Mouse (Mus musculus) ovary, postnatal 36 days (tissue): ENCODE measurements around the gene Tmpo.
"Not testable (repeated sequence)": the region's sequence is repeated elsewhere in the genome, so short reads cannot be mapped to it uniquely, and the experiment has no call there.

Source experiments
- DNase-seq: peaks from one replicate; pipeline ENCODE4 v3.0.0; 2022; ENCODE audit warnings: low spot score, mixed read lengths

The Tmpo gene

GRCm38 (mm10) chr10:91184893-91185292, 3.8 kb upstream of the Tmpo start:
- DNase-seq, result not testable (repeated sequence)

- DNase-seq, result peak; percentile 19
These were observed 2.2 kb upstream of the Tmpo start for GRCm38 (mm10) chr10:91183316-91183715.

- no peak for DNase-seq
These were observed 1.3 kb upstream of the Tmpo start for GRCm38 (mm10) chr10:91182291-91182990.

- DNase-seq, result peak; percentile 100
These were observed 560 bp upstream of the Tmpo start for GRCm38 (mm10) chr10:91181461-91182288.

GRCm38 (mm10) chr10:91180301-91180700, 814 bp downstream of the Tmpo start:
- no peak for DNase-seq

- no peak for DNase-seq
These were observed 1.3 kb downstream of the Tmpo start for GRCm38 (mm10) chr10:91179834-91180233.

GRCm38 (mm10) chr10:91177201-91177600, 3.9 kb downstream of the Tmpo start:
- DNase-seq, result no peak

- no peak for DNase-seq
These were observed 8.6 kb downstream of the Tmpo start for GRCm38 (mm10) chr10:91172329-91173100.

GRCm38 (mm10) chr10:91171455-91172328, 9.4 kb downstream of the Tmpo start:
- DNase-seq, result peak; percentile 97

GRCm38 (mm10) chr10:91171041-91171440, 10.1 kb downstream of the Tmpo start:
- no peak for DNase-seq

- DNase-seq, result peak; percentile 84
These were observed 10.8 kb downstream of the Tmpo start for GRCm38 (mm10) chr10:91170143-91170941.

GRCm38 (mm10) chr10:91169414-91170065, 11.6 kb downstream of the Tmpo start:
- no peak for DNase-seq

- no peak for DNase-seq
These were observed 13.8 kb downstream of the Tmpo start for GRCm38 (mm10) chr10:91167352-91167751.

- peak; percentile 31 for DNase-seq
These were observed 14.2 kb downstream of the Tmpo start for GRCm38 (mm10) chr10:91166890-91167289.

- no peak for DNase-seq
These were observed 15.3 kb downstream of the Tmpo start for GRCm38 (mm10) chr10:91165850-91166249.

- no peak for DNase-seq
These were observed 16.6 kb downstream of the Tmpo start for GRCm38 (mm10) chr10:91164491-91164890.

- no peak for DNase-seq
These were observed 18.5 kb downstream of the Tmpo start for GRCm38 (mm10) chr10:91162511-91163163.

GRCm38 (mm10) chr10:91162077-91162476, 19.0 kb downstream of the Tmpo start:
- DNase-seq, result no peak

- DNase-seq, result no peak
These were observed 20.1 kb downstream of the Tmpo start for GRCm38 (mm10) chr10:91161006-91161405.

GRCm38 (mm10) chr10:91158442-91158841, 22.7 kb downstream of the Tmpo start:
- DNase-seq, result no peak
